Mouse (Mus musculus): ENCODE results near the gene Gtsf1.
A peak's percentile ranks its signal among the peaks of the same experiment; 100 is the strongest.

The Gtsf1 gene

DNA sequence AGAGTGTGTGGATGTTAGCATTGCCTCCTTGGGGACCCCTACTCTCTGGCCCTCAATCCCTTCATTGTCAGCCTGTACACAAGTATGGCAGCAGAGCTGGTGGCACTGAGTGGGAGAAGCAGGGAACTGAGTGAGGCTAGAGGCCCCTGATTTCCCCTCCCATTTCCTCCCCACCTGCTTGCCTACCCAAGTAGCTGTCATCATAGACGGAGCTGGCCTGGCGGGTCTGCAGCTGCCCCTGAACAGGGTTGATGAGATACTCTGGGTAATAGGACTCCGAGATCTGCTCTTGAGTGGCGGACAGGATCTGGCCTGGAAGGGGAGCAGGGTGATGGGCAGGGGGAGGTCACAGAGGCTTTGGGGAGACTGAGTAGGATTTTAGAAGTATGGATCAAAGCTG, 74.1 kb downstream of the Gtsf1 start:
- no peak for DNase-seq

GRCm38 (mm10) chr15:103355420-103355819, 74.8 kb downstream of the Gtsf1 start:
- DNase-seq, result no peak

DNA sequence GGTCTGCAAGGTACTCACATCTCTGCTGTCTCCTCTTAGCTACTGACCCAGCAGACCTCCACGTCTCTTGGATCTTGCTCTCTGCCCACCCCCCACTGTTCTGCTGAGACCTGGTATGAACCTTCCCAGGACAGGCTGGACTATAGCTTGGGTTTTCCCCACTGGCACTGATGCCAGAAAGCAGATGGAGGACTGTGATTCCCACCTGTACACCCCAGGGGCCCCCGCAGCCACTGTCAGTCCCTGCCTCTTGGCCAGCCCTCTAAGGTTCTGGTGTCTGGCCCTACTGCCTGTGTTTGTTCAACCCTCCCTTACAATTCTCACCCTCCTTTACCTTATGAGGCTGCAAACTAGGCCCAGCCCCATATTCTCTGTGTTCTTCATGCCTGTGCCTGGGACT, 75.6 kb downstream of the Gtsf1 start:
- DNase-seq, result no peak

- no peak for DNase-seq
Measured at GRCm38 (mm10) chr15:103353511-103354256, 76.6 kb downstream of the Gtsf1 start.

GRCm38 (mm10) chr15:103352856-103353255, 77.4 kb downstream of the Gtsf1 start:
- peak; percentile 61 for DNase-seq
